Mouse (Mus musculus) T-helper 2 cell (primary cell): ENCODE measurements around the gene Ankrd13b.

ENCODE experiments used
- in situ Hi-C: fragments of 300-600 bp; cut with MboI, MseI; formaldehyde crosslinking; loops from one replicate; pipeline ENCODE4 v1.15.1; 2025; ENCODE audit warnings: high pct_unique_total_duplicates

The Ankrd13b gene

DNA sequence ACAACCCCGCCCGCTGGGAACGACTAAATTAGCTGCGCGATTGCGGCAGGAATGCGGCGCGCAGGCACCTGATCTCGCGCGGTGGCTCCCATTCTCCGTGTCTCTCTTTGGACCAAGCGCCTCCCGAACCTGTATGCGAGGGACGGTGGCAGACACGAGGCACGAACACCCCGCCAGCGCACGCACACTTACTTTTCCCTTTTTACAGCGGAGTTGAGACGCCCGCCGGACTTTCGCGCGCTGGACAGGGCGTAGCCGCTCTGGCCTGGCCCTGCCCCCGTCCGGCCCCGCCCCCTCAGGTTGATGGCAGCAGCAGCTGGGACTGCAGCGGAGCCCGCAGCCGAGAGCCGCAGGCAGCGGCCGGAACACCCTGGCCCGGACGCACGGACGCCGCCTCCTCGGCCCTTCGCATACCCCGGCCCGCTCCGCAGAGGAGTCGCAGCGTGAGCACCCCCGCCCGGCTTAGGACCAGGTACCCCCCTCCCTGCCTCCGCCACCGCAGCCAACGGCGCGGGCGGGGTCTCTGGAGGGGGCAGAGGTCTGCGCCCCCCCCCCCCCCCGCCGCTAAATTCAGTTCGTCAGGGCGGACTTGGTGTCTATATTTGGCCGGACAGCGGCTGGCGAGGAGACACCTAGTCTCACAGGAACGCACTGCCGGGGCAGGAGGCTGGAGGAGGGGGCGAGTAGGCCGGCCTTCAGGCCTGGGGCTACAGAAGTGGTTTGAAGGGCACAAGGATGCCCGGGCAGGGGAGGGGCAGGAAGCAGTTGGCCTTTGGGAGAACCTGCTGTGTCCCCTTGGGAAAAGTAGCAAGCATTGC is 27.0 kb downstream of the Ankrd13b start, which contains the start of gene Coro6:
TSS of gene Coro6 (plus strand) at position 129 of the 818 bp plus-strand sequence.
- in situ Hi-C loops, result loop anchor here (10.0 kb wide), 1 partner anchor 358 kb away; no protein-coding TSS in a partner anchor

DNA sequence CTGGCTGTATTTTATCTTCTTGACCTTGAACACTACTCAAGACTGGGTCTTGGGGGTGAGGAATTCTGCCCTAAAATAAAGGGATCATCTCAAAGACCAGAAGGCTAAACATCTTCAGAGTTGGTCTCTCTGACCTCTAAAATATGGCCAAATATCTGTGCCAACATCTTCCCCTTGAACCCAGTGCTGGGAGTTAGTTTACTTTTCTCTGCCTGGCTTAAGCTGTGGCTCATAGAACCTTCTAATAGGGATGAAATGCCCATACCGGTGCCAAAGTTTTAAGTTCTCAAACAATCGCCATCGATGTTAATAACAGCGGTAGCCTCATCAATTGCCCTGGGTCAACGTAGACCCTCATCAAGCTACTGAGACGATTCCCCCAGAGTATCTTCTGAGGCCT is 27.6 kb downstream of the Ankrd13b start:
- in situ Hi-C loops, result loop anchor here (10.0 kb wide), 1 partner anchor 357 kb away; no protein-coding TSS in a partner anchor

DNA sequence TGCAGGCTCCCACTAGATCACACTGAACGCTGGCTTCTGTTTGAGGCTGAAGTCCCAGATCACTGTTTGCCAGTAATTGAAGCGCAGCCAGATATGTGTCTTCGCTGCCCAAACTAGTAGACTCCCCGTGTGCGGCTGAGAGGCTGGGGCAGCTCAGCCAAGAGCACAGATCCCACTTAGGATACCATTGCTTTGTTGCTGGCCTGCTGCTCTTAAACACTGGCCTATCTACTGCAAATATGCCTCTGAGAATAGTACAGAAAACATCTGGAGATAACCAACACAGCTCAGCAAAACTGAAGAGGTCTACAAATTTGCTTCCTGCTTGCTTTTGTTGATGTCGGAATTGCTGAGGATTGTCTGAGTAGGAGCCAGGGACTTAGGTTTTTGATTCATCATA is 32.6 kb downstream of the Ankrd13b start:
- in situ Hi-C loops, result no loop called here

DNA sequence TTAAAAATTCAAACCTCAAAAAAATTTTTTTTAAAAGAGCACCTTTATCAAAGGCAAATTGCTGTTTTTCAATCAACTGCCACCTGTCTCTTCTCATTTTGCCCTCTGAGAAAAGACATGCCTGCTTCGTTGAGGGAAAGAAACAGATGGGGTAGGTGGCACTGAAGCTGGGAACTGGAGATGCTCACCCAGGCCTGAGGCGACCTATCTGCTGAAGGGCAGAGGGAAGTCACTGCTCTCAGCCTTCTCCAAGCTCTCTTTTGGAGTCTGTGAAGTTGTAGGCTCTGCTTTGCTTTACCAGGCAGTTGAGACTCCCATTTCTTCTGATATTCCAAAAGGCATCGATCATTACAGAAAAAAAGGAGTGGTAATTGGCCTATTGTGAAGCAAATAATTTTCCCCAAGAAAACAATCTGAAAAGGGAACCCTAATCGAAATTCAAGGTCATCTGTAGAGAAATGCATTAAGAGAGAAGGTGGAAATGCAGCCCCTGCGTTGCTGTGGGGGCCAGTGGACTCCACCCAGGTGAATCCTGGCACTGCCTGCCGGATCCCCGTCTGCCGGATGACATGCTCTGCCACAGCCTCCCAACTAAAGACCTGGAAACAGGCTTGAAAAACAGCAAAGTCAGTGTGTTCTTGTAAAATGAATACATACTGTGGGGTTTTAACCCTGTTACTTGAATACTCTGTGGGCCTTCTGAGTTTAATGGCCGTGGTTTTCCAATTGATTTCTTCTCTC is 33.5 kb downstream of the Ankrd13b start:
- in situ Hi-C loops, result no loop called here

DNA sequence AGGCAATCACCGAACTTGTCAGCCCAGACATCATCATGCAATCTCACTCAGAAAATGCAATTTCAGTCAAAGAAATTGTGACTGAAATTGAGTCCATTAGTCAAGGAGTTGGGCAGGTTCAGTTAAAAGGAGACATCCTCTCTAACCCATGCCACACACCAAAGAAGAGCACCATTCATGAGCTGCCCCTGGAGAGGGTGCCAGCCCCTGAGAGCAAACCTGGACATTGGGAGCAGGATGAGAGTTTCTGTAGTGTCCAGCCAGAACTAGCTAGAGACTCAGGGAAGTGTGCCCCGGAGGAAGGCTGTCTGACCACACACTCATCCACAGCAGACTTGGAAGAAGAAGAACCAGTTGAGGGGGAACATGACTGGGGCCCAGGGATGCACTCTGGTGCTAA is 36.1 kb downstream of the Ankrd13b start:
- in situ Hi-C loops, result no loop called here

DNA sequence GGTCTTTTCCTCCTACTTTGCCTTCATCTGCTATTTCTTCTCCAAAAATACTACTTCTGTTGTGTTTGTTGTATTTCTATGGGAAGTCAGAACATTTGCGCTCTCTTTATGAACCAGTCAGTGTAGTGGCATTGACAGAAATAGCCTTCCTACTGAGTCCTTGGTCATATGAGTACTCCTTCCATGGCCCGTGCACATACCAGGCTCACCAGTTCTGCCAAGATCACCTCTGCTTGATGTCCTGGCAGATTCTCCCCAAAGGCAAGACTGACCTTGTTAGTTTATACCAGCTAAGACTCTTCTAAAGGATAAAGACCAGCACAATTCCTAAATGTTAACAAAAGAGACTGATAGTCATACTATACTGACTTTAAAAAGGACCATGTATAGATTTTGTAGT is 37.8 kb downstream of the Ankrd13b start:
- in situ Hi-C loops, result no loop called here

DNA sequence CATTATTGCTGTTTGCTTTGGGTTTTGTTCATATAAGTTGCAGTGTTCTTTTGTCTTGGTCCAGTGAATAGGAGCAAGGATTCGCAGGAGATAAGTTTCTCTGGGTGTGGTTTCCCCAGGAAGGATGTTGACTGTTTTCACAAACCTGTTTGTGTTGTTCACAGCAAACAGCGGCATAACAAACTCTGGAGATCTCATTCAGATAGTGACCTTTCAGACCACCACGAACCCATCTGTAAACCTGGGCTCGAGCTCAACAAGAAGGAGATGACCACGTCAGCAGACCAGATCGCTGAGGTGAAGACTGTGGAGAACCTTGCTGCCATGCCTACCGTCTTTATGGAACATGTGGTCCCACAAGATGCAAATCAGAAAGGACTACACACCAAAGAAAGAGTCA is 40.3 kb downstream of the Ankrd13b start:
- in situ Hi-C loops, result loop anchor here (5.0 to 25.0 kb wide), 3 partner anchors 134 to 1112 kb away; no protein-coding TSS in a partner anchor

DNA sequence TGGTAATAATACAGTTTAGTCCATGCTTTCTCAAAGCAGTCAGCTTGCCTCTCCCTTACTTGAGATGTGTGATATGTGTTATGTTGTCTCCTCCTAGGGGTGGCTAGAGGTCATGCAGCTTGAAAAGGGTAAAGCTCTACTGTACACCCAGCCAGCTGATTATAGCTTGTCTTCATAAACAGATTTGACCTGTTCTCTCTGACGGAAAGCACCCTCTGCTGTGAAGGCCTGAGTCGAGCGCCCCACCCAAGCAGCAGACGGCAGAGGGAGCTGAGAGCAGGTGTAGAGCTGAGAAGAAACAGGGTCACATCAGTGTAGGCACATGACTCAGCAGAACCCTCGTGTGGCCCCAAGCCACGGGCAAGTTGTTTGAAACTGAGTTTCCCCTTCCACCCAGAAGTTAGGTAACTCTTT is 42.8 kb downstream of the Ankrd13b start:
- in situ Hi-C loops, result loop anchor here (5.0 to 25.0 kb wide), 3 partner anchors 132 to 1109 kb away; no protein-coding TSS in a partner anchor

DNA sequence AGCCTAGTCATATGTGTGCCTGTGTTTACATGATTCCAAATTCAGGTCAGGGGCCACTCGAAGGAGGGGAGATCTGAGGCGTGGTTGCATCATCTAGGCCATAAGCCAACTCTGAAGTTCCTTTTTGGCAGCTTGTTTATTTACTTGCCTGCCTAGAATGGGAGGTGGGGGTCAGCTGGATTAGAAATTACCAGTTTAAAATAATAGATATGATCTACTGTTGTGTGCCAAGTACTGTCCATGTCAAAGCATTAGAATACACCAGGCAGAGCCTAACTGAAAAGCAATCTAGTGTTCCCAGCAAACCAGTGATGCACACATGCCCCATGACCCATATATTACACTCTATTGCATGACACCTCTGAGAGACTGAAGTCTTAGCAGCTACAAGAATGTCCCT is 44.5 kb downstream of the Ankrd13b start:
- in situ Hi-C loops, result loop anchor here (5.0 to 25.0 kb wide), 3 partner anchors 130 to 1108 kb away; no protein-coding TSS in a partner anchor

DNA sequence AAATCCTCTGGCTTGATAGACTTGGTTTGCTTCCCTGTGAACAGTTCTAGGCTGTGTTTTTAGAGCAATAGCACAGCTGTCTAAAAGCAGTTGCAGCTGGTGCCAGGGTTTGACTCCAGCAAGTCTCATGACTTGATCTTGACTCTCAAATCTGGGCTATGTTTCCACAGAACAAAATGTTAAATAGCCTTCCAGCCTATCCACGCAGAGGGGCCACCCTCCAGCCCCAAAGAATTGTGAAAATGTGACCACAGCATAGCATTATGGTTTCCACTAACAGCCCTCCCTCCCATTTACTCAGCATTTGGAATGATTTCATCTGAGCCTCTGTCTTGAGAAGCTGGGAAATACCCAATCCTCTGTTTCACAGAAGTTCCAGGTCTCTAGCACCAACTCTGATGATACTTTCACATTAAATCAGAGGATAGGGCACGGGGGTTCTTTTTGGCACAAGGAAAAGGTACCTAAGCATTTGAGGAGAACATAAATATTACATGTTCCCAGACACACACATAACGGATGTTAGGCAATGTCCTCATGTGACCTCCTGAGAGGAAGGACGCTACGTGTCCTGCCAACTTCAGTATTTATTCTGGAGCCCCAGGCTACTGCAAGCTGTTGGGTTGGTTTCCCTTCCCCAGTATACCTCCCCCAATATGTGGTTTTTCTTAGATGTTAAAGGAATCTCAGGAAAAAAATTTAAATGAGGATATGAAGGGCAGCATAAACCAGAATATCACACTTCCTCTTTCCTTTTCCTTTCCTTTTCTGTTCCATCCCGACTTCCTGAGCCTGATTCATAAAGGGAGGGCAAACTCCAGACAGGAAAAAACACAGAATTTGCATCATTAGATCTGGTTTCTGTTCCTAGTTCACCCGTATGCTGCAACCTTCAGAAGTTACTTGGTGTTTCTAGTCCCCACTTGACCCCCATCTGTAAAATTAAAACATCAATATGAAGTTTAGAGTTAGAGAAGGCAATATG is 47.0 kb downstream of the Ankrd13b start:
- in situ Hi-C loops, result loop anchor here (10.0 to 25.0 kb wide), 2 partner anchors 128 to 1105 kb away; no protein-coding TSS in a partner anchor

DNA sequence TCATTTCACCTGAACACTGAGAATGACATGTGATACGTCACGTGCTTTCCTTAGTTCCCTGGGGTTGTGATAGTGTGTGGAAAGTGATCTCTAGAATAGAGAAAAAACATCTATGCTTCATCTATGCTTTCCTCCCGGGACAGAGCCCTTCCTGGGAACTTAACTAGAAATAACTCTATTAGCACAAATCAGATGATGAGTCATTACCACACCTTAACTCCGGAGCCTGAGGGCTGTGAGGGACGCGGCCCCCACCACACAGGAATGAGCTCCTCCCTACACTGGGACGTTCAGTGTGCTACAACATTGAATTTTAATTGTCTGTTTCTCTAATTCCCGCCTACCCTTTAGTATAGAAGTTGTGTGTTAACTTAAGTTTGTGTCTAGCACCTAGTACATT is 48.5 kb downstream of the Ankrd13b start:
- in situ Hi-C loops, result loop anchor here (10.0 to 25.0 kb wide), 2 partner anchors 126 to 1104 kb away; no protein-coding TSS in a partner anchor

DNA sequence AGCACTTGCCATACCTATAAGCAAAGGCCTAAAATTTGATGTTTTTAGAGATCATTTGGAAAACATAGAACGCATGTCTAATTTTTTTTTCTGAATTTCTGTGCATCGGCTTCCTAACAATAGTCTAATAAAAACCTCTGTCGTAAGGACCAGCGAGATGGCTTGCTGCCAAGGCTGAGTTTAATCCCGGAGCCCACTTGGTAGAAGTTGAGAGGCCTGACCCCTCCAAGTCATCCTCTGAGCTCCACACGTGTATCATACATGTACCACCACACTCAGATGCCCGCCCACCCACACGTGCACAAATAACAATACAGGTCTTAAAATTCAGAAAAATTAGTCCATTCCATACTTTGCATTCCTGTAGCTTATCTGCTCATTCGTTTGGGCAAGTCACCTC is 49.4 kb downstream of the Ankrd13b start:
- in situ Hi-C loops, result loop anchor here (10.0 to 25.0 kb wide), 2 partner anchors 125 to 1103 kb away; no protein-coding TSS in a partner anchor

DNA sequence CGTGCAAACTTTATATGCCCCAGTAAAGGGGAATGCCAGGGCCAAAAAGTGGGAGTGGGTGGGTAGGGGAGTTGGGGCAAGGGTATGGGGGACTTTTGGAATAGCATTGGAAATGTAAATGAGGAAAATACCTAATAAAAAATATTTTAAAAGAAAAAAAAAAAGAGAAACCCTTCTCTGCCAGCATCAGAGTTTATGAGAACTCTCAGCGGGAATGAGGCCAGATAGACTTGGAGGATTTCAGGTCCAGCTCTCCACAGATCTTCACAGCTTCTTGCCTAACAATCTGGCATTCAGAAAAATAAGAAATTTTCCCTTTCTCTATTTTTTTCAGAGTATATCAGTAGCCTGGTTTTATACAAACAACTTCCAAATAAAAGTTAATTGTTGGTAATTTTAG is 52.5 kb downstream of the Ankrd13b start:
- in situ Hi-C loops, result loop anchor here (25.0 kb wide), 1 partner anchor 1100 kb away; no protein-coding TSS in a partner anchor

DNA sequence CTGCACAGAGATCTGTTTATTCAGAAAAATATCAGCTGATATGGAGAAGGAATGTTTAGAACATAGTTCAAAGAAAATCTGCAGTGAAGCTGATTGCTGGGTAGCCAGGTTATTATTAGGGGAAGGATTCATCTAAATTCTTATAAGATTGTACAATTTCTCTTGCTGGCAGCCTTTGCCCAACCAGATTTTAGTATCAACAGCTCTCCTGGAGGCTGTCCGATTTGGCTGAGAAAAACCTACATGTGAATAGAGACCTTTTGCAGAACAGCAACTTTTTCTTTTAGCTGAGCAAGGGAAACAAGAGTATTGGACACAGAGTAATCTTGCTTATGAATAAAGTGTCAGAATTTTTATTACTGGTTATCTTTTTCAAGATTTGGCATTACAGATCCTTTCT is 61.0 kb downstream of the Ankrd13b start:
- in situ Hi-C loops, result loop anchor here (25.0 kb wide), 1 partner anchor 1091 kb away; no protein-coding TSS in a partner anchor

DNA sequence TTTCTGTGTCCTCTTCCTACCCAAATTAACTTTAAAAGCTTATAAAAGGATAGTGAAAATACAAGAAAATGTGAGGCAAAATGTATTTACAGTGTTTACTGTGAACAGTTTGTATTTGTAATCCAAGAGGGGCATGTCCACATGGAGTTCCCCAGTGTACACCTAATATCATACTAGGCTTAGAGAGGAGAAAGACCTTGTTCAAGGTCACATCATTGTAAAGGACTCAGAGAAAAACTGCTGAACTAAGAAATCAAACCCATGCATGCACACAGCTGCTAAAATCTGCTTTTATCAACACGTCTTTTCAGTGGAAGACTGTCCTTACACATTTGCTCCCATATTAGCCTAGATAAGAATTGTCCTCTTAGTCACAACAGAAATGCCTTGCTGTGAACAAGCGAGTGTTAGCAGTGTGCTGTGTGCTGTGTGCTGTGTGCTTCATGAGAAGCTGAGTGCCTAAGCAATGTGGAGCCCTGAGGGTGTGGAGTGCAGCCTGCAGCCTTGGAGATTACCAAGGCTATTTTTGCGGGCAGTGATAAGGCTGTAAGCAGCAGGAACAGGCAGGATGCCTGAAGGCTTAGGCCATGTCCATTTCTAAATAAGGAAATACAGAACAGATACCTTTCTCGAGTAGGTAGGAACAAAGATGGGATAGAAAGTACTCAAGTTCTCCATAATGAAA is 66.2 kb downstream of the Ankrd13b start:
- in situ Hi-C loops, result no loop called here
